Mouse (Mus musculus) cerebellum, adult 9-11 months (tissue): ENCODE measurements around the gene Bmx.

Source experiments
- DNase-seq: peaks from one replicate; pipeline ENCODE4 v3.0.0; 2022

Gene Bmx

GRCm38 (mm10) chrX:164258057-164258456, at the start of gene Bmx:
TSS of gene Bmx (minus strand) at chrX:164258193.
- DNase-seq: no peak

DNA sequence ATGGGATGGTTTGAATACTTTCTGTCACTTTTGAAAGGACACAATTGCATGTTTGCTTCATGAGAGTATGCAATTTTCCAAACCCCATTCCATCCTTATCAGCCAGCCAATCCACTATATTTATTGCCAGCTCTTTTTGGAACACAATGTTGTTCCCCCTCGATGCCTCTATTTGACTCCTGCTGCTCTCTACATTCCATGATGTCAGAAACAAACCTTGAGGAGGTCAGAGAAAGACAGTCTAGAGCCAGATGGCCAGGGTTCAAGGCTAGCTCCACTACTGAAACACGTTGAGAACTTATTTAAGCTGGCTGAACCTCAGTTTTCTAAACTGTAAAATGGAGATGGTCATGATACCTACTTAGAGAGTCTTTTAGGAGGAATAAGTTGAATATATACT, 48.3 kb upstream of the Bmx start:
- no peak for DNase-seq

DNA sequence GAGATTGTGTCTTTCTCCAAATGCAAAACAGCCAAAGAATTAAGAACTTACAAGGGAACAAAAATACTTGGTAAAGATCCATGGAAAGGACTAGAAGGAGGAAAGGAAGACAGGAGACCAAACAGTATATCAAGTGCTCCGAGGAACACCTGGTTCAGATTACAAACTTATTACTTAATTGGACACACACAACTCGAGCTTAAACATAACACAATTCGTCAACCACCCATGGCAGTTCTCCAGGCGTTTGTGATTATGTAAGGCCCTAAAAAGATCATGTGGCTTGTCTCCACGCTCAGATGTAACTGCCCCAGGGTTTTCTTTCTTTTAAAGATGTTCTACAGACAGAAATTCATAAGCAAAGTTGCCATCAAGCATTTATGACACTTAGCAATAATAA, 33.2 kb upstream of the Bmx start:
- DNase-seq: no peak

DNA sequence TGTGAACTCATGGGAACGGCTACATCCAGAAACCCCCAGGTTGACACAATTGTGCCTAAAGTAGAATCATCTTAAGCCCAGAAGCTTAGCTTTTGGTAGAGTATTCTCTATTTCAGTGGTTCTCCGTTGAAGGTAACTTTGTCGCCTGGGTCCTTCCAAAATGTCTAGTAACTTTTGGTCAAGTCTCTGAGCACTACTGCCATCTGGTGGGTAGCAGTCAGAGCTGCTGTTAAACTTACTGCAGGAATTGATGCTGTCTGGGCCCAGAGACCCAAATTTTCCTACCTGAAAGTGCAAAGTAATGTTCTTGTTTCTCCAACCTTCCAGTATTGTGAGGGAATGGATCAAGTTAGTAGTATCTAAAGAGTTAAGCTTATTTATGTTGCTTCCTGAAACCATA, 29.1 kb upstream of the Bmx start:
- no peak for DNase-seq

DNA sequence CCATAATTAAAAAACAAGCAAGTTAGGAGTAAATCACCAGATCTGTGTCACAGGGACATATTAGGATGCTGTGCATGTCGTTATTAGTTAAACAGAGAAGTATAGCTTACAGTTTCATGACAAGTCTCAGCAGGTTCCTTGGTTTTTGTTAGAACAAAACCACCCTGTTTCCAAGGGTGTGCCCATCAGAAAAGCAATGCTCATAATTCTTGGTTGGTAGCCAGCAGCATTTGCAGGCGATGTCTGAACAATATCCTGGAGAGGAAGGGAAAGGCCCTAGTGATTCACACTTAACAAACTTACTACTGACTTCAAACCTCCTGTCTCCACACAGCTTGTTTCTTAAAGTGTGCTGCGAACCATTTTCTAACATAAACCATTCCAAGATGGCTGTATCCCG, 25.8 kb upstream of the Bmx start:
- DNase-seq: no peak

DNA sequence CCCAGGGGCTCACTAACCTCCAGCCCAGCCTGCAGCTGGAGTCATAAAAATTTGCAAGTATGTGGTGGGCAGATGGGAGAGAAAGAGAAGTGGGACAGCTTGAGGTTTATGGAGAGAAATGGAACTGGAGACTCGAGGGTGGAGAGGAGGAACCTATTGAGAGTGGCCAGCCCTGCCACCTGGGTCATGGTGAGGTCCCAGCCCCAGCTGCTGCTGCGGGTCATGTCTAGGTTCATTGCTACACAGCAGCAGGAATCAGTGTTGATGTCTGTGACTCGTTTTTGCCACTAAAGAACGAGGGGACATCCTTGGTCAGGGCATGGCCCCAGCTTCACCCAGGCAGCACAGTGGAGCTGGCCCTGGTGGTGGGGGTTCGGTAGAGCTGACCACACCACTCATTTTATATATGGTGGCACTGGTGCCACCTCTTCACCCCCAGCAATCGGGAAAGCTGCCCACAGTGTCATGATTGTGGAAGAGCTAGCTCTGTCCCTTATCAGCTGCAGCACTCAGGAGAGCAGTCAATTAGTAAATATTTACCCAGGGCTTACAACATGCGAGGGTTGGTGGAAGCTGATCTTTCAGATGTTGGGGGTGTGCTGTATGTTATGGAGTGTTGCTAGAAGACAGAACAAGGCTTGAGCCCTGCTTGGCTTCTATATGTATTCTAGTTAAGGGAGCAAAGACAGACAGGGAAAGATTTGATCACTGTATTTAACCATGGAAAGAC, 23.1 kb upstream of the Bmx start:
- no peak for DNase-seq

GRCm38 (mm10) chrX:164275536-164275935, 17.5 kb upstream of the Bmx start:
- DNase-seq: no peak

DNA sequence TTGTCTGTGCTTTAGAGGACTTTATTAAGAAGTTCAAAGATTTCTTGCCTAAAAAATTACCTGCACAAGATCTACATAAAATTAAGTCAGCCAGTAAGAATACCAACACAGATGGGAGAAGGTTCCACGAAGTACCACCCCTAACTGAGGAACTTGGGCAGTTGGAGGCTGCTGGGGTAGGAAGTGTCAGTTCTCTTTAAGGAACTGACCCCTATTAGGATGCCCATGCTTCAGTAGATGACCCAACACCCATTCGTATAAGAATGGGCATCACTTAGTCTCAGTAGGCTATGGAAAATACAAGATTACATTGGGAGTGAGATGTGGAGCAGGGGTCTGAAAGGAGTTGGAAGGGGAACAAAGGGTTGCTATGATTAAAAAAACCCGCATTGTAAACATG, 12.6 kb upstream of the Bmx start:
- no peak for DNase-seq

- peak; percentile 2 for DNase-seq
These were observed 11.3 kb upstream of the Bmx start, which contains the start of gene Pir for GRCm38 (mm10) chrX:164269285-164269761. TSS of gene Pir (plus strand) at chrX:164269371.

DNA sequence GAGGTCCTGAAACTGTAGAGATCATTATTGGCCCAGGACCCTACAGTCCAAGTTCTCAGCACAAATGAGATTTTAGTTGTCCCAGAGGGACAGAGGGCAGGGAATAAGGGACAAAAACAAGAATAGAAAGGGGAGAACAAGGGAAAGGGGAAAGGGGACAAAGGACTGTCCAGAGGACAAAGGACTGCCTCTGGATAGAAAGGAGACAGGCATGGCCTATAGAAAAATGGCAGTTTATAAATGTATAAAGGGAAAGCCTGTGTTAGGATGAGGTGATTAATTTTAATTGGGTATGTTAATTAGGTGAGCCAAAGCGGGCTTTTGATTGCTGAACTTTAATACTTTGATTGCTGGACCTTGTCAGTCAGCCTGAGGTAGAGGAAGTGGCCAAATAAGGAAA, 6.9 kb upstream of the Bmx start:
- no peak for DNase-seq

- DNase-seq: no peak
These were observed 4.3 kb upstream of the Bmx start for GRCm38 (mm10) chrX:164262286-164262685.

- no peak for DNase-seq
These were observed 669 bp upstream of the Bmx start for GRCm38 (mm10) chrX:164258662-164259061.

DNA sequence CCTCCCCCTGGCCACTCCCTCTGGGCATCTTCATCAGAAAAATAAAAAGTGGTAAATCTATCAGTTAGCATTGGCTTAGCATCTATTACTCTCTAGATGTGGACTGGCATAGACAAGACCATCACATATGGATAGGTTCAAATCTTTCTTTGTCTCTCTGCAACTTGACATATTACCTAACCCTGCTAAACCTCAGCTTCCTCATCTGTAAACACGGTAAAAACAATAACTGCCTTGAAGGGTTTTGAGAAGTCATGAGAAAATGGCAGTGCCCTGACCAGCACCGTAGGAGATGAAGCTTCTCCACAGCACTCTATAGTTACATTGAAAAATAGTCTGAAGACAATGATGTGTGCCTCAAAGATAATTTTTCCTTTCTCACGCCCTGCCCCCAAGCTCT, 1.5 kb downstream of the Bmx start:
- no peak for DNase-seq

DNA sequence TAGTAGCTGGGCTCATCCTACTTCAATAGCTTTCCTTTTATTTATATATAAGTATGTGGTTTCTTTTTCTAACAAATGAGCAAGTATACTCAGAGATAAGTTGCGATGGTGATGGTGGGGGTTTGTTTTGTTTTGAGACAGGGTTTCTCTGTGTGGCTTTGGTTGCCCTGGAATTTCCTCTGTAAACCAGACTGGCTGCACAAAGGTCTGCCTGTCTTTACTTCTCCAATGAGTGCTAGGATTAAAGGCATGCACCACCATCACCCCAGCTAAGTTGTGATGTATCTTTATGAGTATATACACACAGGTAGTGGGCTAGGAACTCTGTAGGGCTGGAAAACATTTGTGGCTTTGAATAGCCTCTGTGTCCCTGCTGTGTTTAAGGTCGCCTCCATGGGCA, 11.3 kb downstream of the Bmx start:
- DNase-seq: no peak

GRCm38 (mm10) chrX:164245714-164246113, 12.3 kb downstream of the Bmx start:
- no peak for DNase-seq

- no peak for DNase-seq
These were observed 24.6 kb downstream of the Bmx start for GRCm38 (mm10) chrX:164233380-164233779.

- no peak for DNase-seq
These were observed 36.0 kb downstream of the Bmx start for GRCm38 (mm10) chrX:164221989-164222388.

GRCm38 (mm10) chrX:164200547-164200946, 57.4 kb downstream of the Bmx start:
- DNase-seq: no peak

DNA sequence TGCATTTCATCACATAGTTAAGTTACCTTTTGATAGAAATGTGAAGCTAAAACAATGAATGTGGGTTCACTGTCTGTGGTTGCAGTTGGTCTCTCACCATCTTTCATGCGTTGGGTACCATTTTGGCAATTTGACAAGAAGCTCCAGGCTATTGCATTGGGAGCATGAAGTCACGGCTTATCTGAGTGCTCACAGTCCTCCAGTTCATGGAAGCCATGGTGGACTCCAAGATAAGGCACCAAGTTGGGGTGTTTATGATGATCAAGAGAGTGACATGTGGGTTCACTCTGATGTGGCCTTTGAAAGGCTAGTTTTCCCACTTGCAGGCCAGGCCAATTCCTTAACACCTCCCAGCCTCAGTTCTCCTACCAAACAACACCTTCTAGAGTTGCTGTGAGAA, 60.3 kb downstream of the Bmx start:
- DNase-seq: no peak

GRCm38 (mm10) chrX:164189880-164190279, 68.1 kb downstream of the Bmx start:
- DNase-seq: no peak

- DNase-seq: peak; percentile 16
These were observed 74.1 kb downstream of the Bmx start for GRCm38 (mm10) chrX:164183844-164184243.

- DNase-seq: peak; percentile 18
These were observed 78.2 kb downstream of the Bmx start for GRCm38 (mm10) chrX:164179746-164180145.

GRCm38 (mm10) chrX:164178856-164179255, 79.1 kb downstream of the Bmx start:
- DNase-seq: no peak

- DNase-seq: no peak
These were observed 82.2 kb downstream of the Bmx start for GRCm38 (mm10) chrX:164175780-164176179.

DNA sequence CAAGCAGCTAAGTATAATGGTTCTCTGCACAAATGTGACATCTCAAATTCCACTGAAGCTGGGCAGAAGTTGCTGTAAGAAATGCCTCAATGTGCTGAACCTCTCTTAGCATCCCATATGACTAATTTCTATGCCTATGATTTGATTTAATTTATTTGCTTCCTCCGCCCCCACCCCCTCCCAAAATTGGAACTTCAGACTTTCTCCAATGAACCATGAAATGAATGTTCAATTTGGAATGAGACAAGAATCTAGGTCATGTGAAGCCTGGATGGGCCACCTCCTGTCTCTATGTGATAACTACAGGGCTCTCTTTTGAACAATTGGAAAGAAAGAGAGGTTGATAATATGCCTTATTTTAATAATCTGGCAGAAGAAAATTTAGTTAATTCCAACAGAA, 82.7 kb downstream of the Bmx start:
- no peak for DNase-seq
